Mouse (Mus musculus): Measurements from ENCODE around the gene Zfp839. TPM values are rescaled to one million over a fixed set of nuclear protein-coding genes. Genes with fewer than 3 reads are reported as not detected.

The Zfp839 gene
- polyA plus RNA-seq, 1 experiment from 2014 or later = 5.4 TPM

GRCm38 (mm10) chr12:110816833-110817232 lies 33.2 kb upstream of the Zfp839 start:
- 96% methylated on average over 2 of the region's 2 CpGs for WGBS
- Histone ChIP-seq H3K27ac (ENCODE audit: poor library complexity, severe bottlenecking) (no peak overlapping the region), H3K4me3 (no peak overlapping the region), H3K4me2 (no peak overlapping the region), H3K36me3 (no peaks in the 10 kb centered on the region), H3K27me3 (replicated peaks) (no peaks in the 10 kb centered on the region), H3K9ac (no peak overlapping the region), H3K9me3 (replicated peaks) (no peaks in the 10 kb centered on the region), H3K4me1 (replicated peaks) (no peaks in the 10 kb centered on the region)
- ATAC-seq (ENCODE audit: insufficient number of reproducible peaks, low FRiP score) = no peak

- no peak overlapping the region for H3K27ac ChIP-seq (ENCODE audit: poor library complexity, severe bottlenecking)
- no peaks in the 10 kb centered on the region for H3K36me3 ChIP-seq
- no peak overlapping the region for H3K4me2 ChIP-seq
- WGBS = 69% methylated on average over 8 of the region's 8 CpGs
- H3K4me3 ChIP-seq = no peak overlapping the region
- H3K27me3 ChIP-seq (replicated peaks) = no peaks in the 10 kb centered on the region
- no peak for ATAC-seq (ENCODE audit: insufficient number of reproducible peaks, low FRiP score)
- H3K9ac ChIP-seq = no peak overlapping the region
- no peaks in the 10 kb centered on the region for H3K9me3 ChIP-seq (replicated peaks)
- H3K4me1 ChIP-seq (replicated peaks) = no peaks in the 10 kb centered on the region
Observed at GRCm38 (mm10) chr12:110819367-110819766, 30.7 kb upstream of the Zfp839 start.

GRCm38 (mm10) chr12:110821787-110822186 lies 28.3 kb upstream of the Zfp839 start:
- 72% methylated on average over 2 of the region's 2 CpGs for WGBS
- Histone ChIP-seq H3K27ac (ENCODE audit: poor library complexity, severe bottlenecking) (no peak overlapping the region), H3K27me3 (replicated peaks) (no peaks in the 10 kb centered on the region), H3K36me3 (no peaks in the 10 kb centered on the region), H3K4me1 (replicated peaks) (no peaks in the 10 kb centered on the region), H3K9me3 (replicated peaks) (no peaks in the 10 kb centered on the region), H3K4me3 (no peak overlapping the region), H3K9ac (no peak overlapping the region), H3K4me2 (no peak overlapping the region)
- no peak for ATAC-seq (ENCODE audit: insufficient number of reproducible peaks, low FRiP score)

GRCm38 (mm10) chr12:110822366-110822765 lies 27.7 kb upstream of the Zfp839 start:
- ATAC-seq (ENCODE audit: insufficient number of reproducible peaks, low FRiP score) = no peak
- H3K4me1 ChIP-seq (replicated peaks) = no peaks in the 10 kb centered on the region
- no peaks in the 10 kb centered on the region for H3K9me3 ChIP-seq (replicated peaks)
- no peak overlapping the region for H3K4me3 ChIP-seq
- H3K9ac ChIP-seq = no peak overlapping the region
- no peaks in the 10 kb centered on the region for H3K27me3 ChIP-seq (replicated peaks)
- WGBS = 73% methylated on average over 7 of the region's 7 CpGs
- H3K27ac ChIP-seq (ENCODE audit: poor library complexity, severe bottlenecking) = no peak overlapping the region
- no peak overlapping the region for H3K4me2 ChIP-seq
- H3K36me3 ChIP-seq = no peaks in the 10 kb centered on the region

- no peak overlapping the region for H3K4me3 ChIP-seq
- H3K4me1 ChIP-seq (replicated peaks) = no peaks in the 10 kb centered on the region
- H3K27me3 ChIP-seq (replicated peaks) = no peaks in the 10 kb centered on the region
- ATAC-seq (ENCODE audit: insufficient number of reproducible peaks, low FRiP score) = no peak
- no peaks in the 10 kb centered on the region for H3K9me3 ChIP-seq (replicated peaks)
- no peak overlapping the region for H3K27ac ChIP-seq (ENCODE audit: poor library complexity, severe bottlenecking)
- H3K4me2 ChIP-seq = no peak overlapping the region
- WGBS = 88% methylated on average over 4 of the region's 4 CpGs
- no peaks in the 10 kb centered on the region for H3K36me3 ChIP-seq
- H3K9ac ChIP-seq = no peak overlapping the region
Observed at GRCm38 (mm10) chr12:110828908-110829307, 21.1 kb upstream of the Zfp839 start.

- no peaks in the 10 kb centered on the region for H3K9me3 ChIP-seq (replicated peaks)
- H3K4me2 ChIP-seq = no peak overlapping the region
- no peak for ATAC-seq (ENCODE audit: insufficient number of reproducible peaks, low FRiP score)
- H3K27me3 ChIP-seq (replicated peaks) = no peaks in the 10 kb centered on the region
- H3K9ac ChIP-seq = no peak overlapping the region
- 80% methylated on average over 10 of the region's 11 CpGs for WGBS
- no peaks in the 10 kb centered on the region for H3K36me3 ChIP-seq
- no peaks in the 10 kb centered on the region for H3K4me1 ChIP-seq (replicated peaks)
- H3K4me3 ChIP-seq = no peak overlapping the region
- H3K27ac ChIP-seq (ENCODE audit: poor library complexity, severe bottlenecking) = no peak overlapping the region
Observed at GRCm38 (mm10) chr12:110830293-110831024, 19.6 kb upstream of the Zfp839 start.

GRCm38 (mm10) chr12:110835182-110835581 lies 14.9 kb upstream of the Zfp839 start:
- 94% methylated on average over 3 of the region's 3 CpGs for WGBS
- Histone ChIP-seq H3K9me3 (replicated peaks) (no peaks in the 10 kb centered on the region), H3K4me2 (no peak overlapping the region), H3K27ac (ENCODE audit: poor library complexity, severe bottlenecking) (no peak overlapping the region), H3K4me1 (replicated peaks) (peaks cover 13% of the 10 kb centered on the region), H3K27me3 (replicated peaks) (no peaks in the 10 kb centered on the region), H3K9ac (no peak overlapping the region), H3K36me3 (no peaks in the 10 kb centered on the region), H3K4me3 (no peak overlapping the region)
- no peak for ATAC-seq (ENCODE audit: insufficient number of reproducible peaks, low FRiP score)

GRCm38 (mm10) chr12:110836729-110837128 lies 13.3 kb upstream of the Zfp839 start:
- Histone ChIP-seq H3K27ac (ENCODE audit: poor library complexity, severe bottlenecking) (no peak overlapping the region), H3K4me2 (0 out of 2 replicates have a peak overlapping the region, but pooled peaks have one; percentile 14), H3K4me1 (replicated peaks) (peaks cover 13% of the 10 kb centered on the region), H3K36me3 (no peaks in the 10 kb centered on the region), H3K27me3 (replicated peaks) (no peaks in the 10 kb centered on the region), H3K9me3 (replicated peaks) (no peaks in the 10 kb centered on the region), H3K4me3 (no peak overlapping the region), H3K9ac (0 out of 2 replicates have a peak overlapping the region, but pooled peaks have one; percentile 14)
- 35% methylated on average over 6 of the region's 6 CpGs for whole genome bisulfite sequencing
- ATAC-seq (ENCODE audit: insufficient number of reproducible peaks, low FRiP score) = no peak

GRCm38 (mm10) chr12:110837192-110837841 lies 12.7 kb upstream of the Zfp839 start:
- Histone ChIP-seq H3K4me1 (replicated peaks) (peaks cover 13% of the 10 kb centered on the region), H3K36me3 (no peaks in the 10 kb centered on the region), H3K9ac (0 out of 2 replicates have a peak overlapping the region, but pooled peaks have one; percentile 14), H3K27ac (ENCODE audit: poor library complexity, severe bottlenecking) (no peak overlapping the region), H3K4me2 (0 out of 2 replicates have a peak overlapping the region, but pooled peaks have one; percentile 14), H3K4me3 (no peak overlapping the region), H3K27me3 (replicated peaks) (no peaks in the 10 kb centered on the region), H3K9me3 (replicated peaks) (no peaks in the 10 kb centered on the region)
- ATAC-seq (ENCODE audit: insufficient number of reproducible peaks, low FRiP score) = no peak
- 44% methylated on average over 5 of the region's 5 CpGs for WGBS

- WGBS = 84% methylated on average over 8 of the region's 8 CpGs
- H3K4me3 ChIP-seq = no peak overlapping the region
- no peaks in the 10 kb centered on the region for H3K27me3 ChIP-seq (replicated peaks)
- H3K9me3 ChIP-seq (replicated peaks) = no peaks in the 10 kb centered on the region
- H3K27ac ChIP-seq (ENCODE audit: poor library complexity, severe bottlenecking) = no peak overlapping the region
- H3K4me1 ChIP-seq (replicated peaks) = peaks cover 13% of the 10 kb centered on the region
- no peak overlapping the region for H3K9ac ChIP-seq
- no peak overlapping the region for H3K4me2 ChIP-seq
- no peaks in the 10 kb centered on the region for H3K36me3 ChIP-seq
- no peak for ATAC-seq (ENCODE audit: insufficient number of reproducible peaks, low FRiP score)
Observed at GRCm38 (mm10) chr12:110837850-110838249, 12.2 kb upstream of the Zfp839 start.

GRCm38 (mm10) chr12:110840348-110841198 lies 9.5 kb upstream of the Zfp839 start, which contains the start of gene Mok:
Gene Mok, minus strand, starts transcription at chr12:110840939.
- Histone ChIP-seq H3K4me3 (peak within 1 kb of the TSS; percentile 58), H3K36me3 (no peaks in the 10 kb centered on the region), H3K27me3 (replicated peaks) (no peaks in the 10 kb centered on the region), H3K27ac (ENCODE audit: poor library complexity, severe bottlenecking) (no peak within 1 kb of the TSS), H3K9ac (peak within 1 kb of the TSS; percentile 48), H3K4me2 (peak within 1 kb of the TSS; percentile 59), H3K9me3 (replicated peaks) (no peaks in the 10 kb centered on the region), H3K4me1 (replicated peaks) (peaks cover 18% of the 10 kb centered on the region)
- peak; percentile 74 for ATAC-seq (ENCODE audit: insufficient number of reproducible peaks, low FRiP score)
- under 1% methylated on average over 71 of the region's 71 CpGs for WGBS
